Mouse (Mus musculus) kidney, embryonic 15.5 days (tissue): ENCODE data around the gene Gal. TPM values are rescaled to one million over a fixed set of nuclear protein-coding genes. Genes with fewer than 3 reads are reported as not detected.

Source experiments
- ATAC-seq: fragments of 200-750 bp; cut with Nextera tagmentation; replicated peaks from 2 replicates; pipeline ENCODE4 v1.8.0; 2017; ENCODE audit warnings: moderate TSS enrichment; ENCODE audit not compliant: low FRiP score
- H3K27ac ChIP-seq: fragments of 300-500 bp; sonication (generic); 2 replicates; pipeline ENCODE4 v1.5.1; 2015; ENCODE audit warnings: mild to moderate bottlenecking, inconsistent platforms
- H3K27me3 ChIP-seq: fragments of 300-500 bp; sonication (generic); 2 replicates; pipeline ENCODE4 v1.6.1; 2015; ENCODE audit warnings: inconsistent platforms
- H3K36me3 ChIP-seq: fragments of 300-500 bp; sonication (generic); 2 replicates; pipeline ENCODE4 v1.6.1; 2015; ENCODE audit warnings: inconsistent platforms
- H3K4me1 ChIP-seq: fragments of 300-500 bp; sonication (generic); 2 replicates; pipeline ENCODE4 v1.6.1; 2015; ENCODE audit warnings: inconsistent platforms
- H3K4me2 ChIP-seq: fragments of 300-500 bp; sonication (generic); 2 replicates; pipeline ENCODE4 v1.6.1; 2015; ENCODE audit warnings: moderate library complexity, mild to moderate bottlenecking, inconsistent platforms
- H3K4me3 ChIP-seq: fragments of 300-500 bp; sonication (generic); replicated peaks from 2 replicates; pipeline ENCODE4 v1.5.1; 2015; ENCODE audit warnings: mild to moderate bottlenecking, inconsistent platforms
- H3K9ac ChIP-seq: fragments of 300-500 bp; sonication (generic); 2 replicates; pipeline ENCODE4 v1.6.1; 2015; ENCODE audit warnings: mild to moderate bottlenecking, inconsistent platforms
- H3K9me3 ChIP-seq: fragments of 300-500 bp; sonication (generic); replicated peaks from 2 replicates; pipeline ENCODE4 v1.6.1; 2016; ENCODE audit warnings: inconsistent platforms
- WGBS: fragments of 180-500 bp; shearing (Covaris S2); methylation state at CpG from one replicate; pipeline ENCODE4 v1.1.7; 2015; ENCODE audit warnings: mixed read lengths; 5-methylcytosine and 5-hydroxymethylcytosine counted together
- polyA plus RNA-seq: library from polyadenylated mRNA; unstranded; fragments of >200 nt; fragmentation: Nextera tagmentation; extraction: Ambion mirVana; gene quantifications from 2 replicates; pipeline ENCODE4 v1.2.1, GENCODE M21; 2015

Gene Gal
- polyA plus RNA-seq, 1 experiment from 2014 or later: 1.2 TPM

- 27% methylated on average over 4 of the region's 4 CpGs for WGBS
- Histone ChIP-seq H3K4me1 (no peaks in the 10 kb centered on the region), H3K4me2 (no peak overlapping the region), H3K9me3 (no peaks in the 10 kb centered on the region), H3K27me3 (no peaks in the 10 kb centered on the region), H3K36me3 (peaks cover 58% of the 10 kb centered on the region), H3K9ac (no peak overlapping the region), H3K4me3 (no peak overlapping the region), H3K27ac (no peak overlapping the region)
- no peak for ATAC-seq
These were observed 37.2 kb downstream of the Gal start for GRCm38 (mm10) chr19:3376966-3377715.

- no peak overlapping the region for H3K4me3 ChIP-seq
- H3K36me3 ChIP-seq: peaks cover 58% of the 10 kb centered on the region
- H3K9me3 ChIP-seq: no peaks in the 10 kb centered on the region
- H3K4me2 ChIP-seq: no peak overlapping the region
- H3K27ac ChIP-seq: no peak overlapping the region
- no peak overlapping the region for H3K9ac ChIP-seq
- ATAC-seq: no peak
- WGBS: 68% methylated on average over 7 of the region's 7 CpGs
- H3K4me1 ChIP-seq: no peaks in the 10 kb centered on the region
- no peaks in the 10 kb centered on the region for H3K27me3 ChIP-seq
These were observed 38.3 kb downstream of the Gal start for GRCm38 (mm10) chr19:3375945-3376495.

- WGBS: 56% methylated on average over 2 of the region's 2 CpGs
- no peaks in the 10 kb centered on the region for H3K4me1 ChIP-seq
These were observed 40.3 kb downstream of the Gal start for GRCm38 (mm10) chr19:3374028-3374427.

GRCm38 (mm10) chr19:3373380-3373779 is 41.0 kb downstream of the Gal start:
- no peaks in the 10 kb centered on the region for H3K27me3 ChIP-seq
- 61% methylated on average over 12 of the region's 12 CpGs for WGBS
- H3K4me2 ChIP-seq: no peak overlapping the region
- no peak for ATAC-seq
- H3K4me3 ChIP-seq: no peak overlapping the region
- no peak overlapping the region for H3K9ac ChIP-seq
- H3K36me3 ChIP-seq: peaks cover 60% of the 10 kb centered on the region
- H3K9me3 ChIP-seq: no peaks in the 10 kb centered on the region
- H3K27ac ChIP-seq: no peak overlapping the region
- no peaks in the 10 kb centered on the region for H3K4me1 ChIP-seq

More at GRCm38 (mm10) chr19:3374028-3374427, 40.3 kb downstream of the Gal start:
- no peak overlapping the region for H3K27ac ChIP-seq
- no peaks in the 10 kb centered on the region for H3K27me3 ChIP-seq
- no peak overlapping the region for H3K4me2 ChIP-seq
- H3K36me3 ChIP-seq: peaks cover 60% of the 10 kb centered on the region
- no peak overlapping the region for H3K4me3 ChIP-seq
- no peaks in the 10 kb centered on the region for H3K9me3 ChIP-seq
- H3K9ac ChIP-seq: no peak overlapping the region
- no peak for ATAC-seq

GRCm38 (mm10) chr19:3368276-3368675 is 46.1 kb downstream of the Gal start:
- Histone ChIP-seq H3K9ac (no peak overlapping the region), H3K27ac (no peak overlapping the region), H3K4me3 (no peak overlapping the region), H3K4me1 (no peaks in the 10 kb centered on the region), H3K4me2 (no peak overlapping the region), H3K9me3 (0 out of 2 replicates have a peak, but pooled peaks cover 3% of the 10 kb centered on the region), H3K27me3 (no peaks in the 10 kb centered on the region), H3K36me3 (peaks cover 76% of the 10 kb centered on the region)
- WGBS: 91% methylated on average over 3 of the region's 3 CpGs
- no peak for ATAC-seq

- Histone ChIP-seq H3K9me3 (0 out of 2 replicates have a peak, but pooled peaks cover 3% of the 10 kb centered on the region), H3K4me1 (no peaks in the 10 kb centered on the region), H3K36me3 (peaks cover 78% of the 10 kb centered on the region), H3K4me2 (no peak overlapping the region), H3K4me3 (no peak overlapping the region), H3K27ac (no peak overlapping the region), H3K27me3 (no peaks in the 10 kb centered on the region), H3K9ac (no peak overlapping the region)
- ATAC-seq: no peak
- WGBS: 91% methylated on average over 3 of the region's 3 CpGs
These were observed 49.3 kb downstream of the Gal start for GRCm38 (mm10) chr19:3365089-3365488.

- no peak for ATAC-seq
- no peak overlapping the region for H3K4me2 ChIP-seq
- WGBS: 87% methylated on average over 4 of the region's 4 CpGs
- no peak overlapping the region for H3K4me3 ChIP-seq
- H3K27ac ChIP-seq: no peak overlapping the region
- no peaks in the 10 kb centered on the region for H3K4me1 ChIP-seq
- peaks cover 68% of the 10 kb centered on the region for H3K36me3 ChIP-seq
- no peaks in the 10 kb centered on the region for H3K27me3 ChIP-seq
- no peak overlapping the region for H3K9ac ChIP-seq
- H3K9me3 ChIP-seq: 0 out of 2 replicates have a peak, but pooled peaks cover 3% of the 10 kb centered on the region
These were observed 50.8 kb downstream of the Gal start for GRCm38 (mm10) chr19:3363510-3363909.

Other genes starting within 250 kb of the Gal start
- 126 and 129 TPM in 2 replicates for gene Mrpl21, start 131.6 kb downstream of the Gal start, polyA plus RNA-seq
- 9.5 and 9.6 TPM in 2 replicates for gene Ighmbp2, start 131.5 kb downstream of the Gal start, polyA plus RNA-seq
- gene Cpt1a, start 92.2 kb downstream of the Gal start, polyA plus RNA-seq: 25.9 and 33.4 TPM in 2 replicates
- gene Tesmin, start 25.7 kb downstream of the Gal start, polyA plus RNA-seq: 0.43 and 0.53 TPM in 2 replicates
- gene Ppp6r3, start 161.2 kb upstream of the Gal start, polyA plus RNA-seq: 62.1 and 66.9 TPM in 2 replicates